Mouse (Mus musculus) gonadal fat pad, adult 2 months (tissue): ENCODE data around the gene Zfp46. TPM values are rescaled to one million over a fixed set of nuclear protein-coding genes. Genes with fewer than 3 reads are reported as not detected.

ENCODE experiments used
- DNase-seq: peaks from one replicate; pipeline ENCODE4 v3.0.0-alpha.2; 2012; ENCODE audit warnings: low read depth
- polyA plus RNA-seq: library from polyadenylated mRNA; depleted of rRNA; stranded (reverse); fragments of >200 nt; gene quantifications from 2 replicates; pipeline ENCODE4 v1.2.3, GENCODE M21; 2012

Zfp46 gene
- polyA plus RNA-seq, 1 experiment = 27.6 TPM

- no peak for DNase-seq
These were observed 17.7 kb upstream of the Zfp46 start for GRCm38 (mm10) chr4:136266716-136267343.

GRCm38 (mm10) chr4:136268912-136269311 is 15.6 kb upstream of the Zfp46 start:
- no peak for DNase-seq

GRCm38 (mm10) chr4:136270648-136271047 is 13.8 kb upstream of the Zfp46 start:
- no peak for DNase-seq

- no peak for DNase-seq
These were observed 3.4 kb upstream of the Zfp46 start for GRCm38 (mm10) chr4:136281097-136281496.

- DNase-seq = no peak
These were observed 2.9 kb upstream of the Zfp46 start for GRCm38 (mm10) chr4:136281611-136282010.

- DNase-seq = no peak
These were observed 1.6 kb upstream of the Zfp46 start for GRCm38 (mm10) chr4:136282621-136283480.

- DNase-seq = no peak
These were observed 700 bp upstream of the Zfp46 start for GRCm38 (mm10) chr4:136283783-136284182.

GRCm38 (mm10) chr4:136284891-136285290 is 408 bp downstream of the Zfp46 start:
- DNase-seq = no peak

GRCm38 (mm10) chr4:136285348-136285810 is 896 bp downstream of the Zfp46 start:
- no peak for DNase-seq

GRCm38 (mm10) chr4:136285811-136286371 is 1.4 kb downstream of the Zfp46 start:
- peak; percentile 84 for DNase-seq

- DNase-seq = no peak
These were observed 5.7 kb downstream of the Zfp46 start for GRCm38 (mm10) chr4:136289918-136290780.

- DNase-seq = no peak
These were observed 6.5 kb downstream of the Zfp46 start for GRCm38 (mm10) chr4:136290781-136291595.

GRCm38 (mm10) chr4:136291692-136292091 is 7.2 kb downstream of the Zfp46 start:
- DNase-seq = no peak

GRCm38 (mm10) chr4:136295941-136296340 is 11.5 kb downstream of the Zfp46 start:
- no peak for DNase-seq

- no peak for DNase-seq
These were observed 18.0 kb downstream of the Zfp46 start for GRCm38 (mm10) chr4:136302462-136302861.

- DNase-seq = no peak
These were observed 19.7 kb downstream of the Zfp46 start for GRCm38 (mm10) chr4:136304181-136304580.

- no peak for DNase-seq
These were observed 23.9 kb downstream of the Zfp46 start for GRCm38 (mm10) chr4:136308355-136308754.

GRCm38 (mm10) chr4:136309780-136310179 is 25.3 kb downstream of the Zfp46 start:
- DNase-seq = no peak

- DNase-seq = peak; percentile 79
These were observed 26.0 kb downstream of the Zfp46 start, which contains the start of gene Hnrnpr for GRCm38 (mm10) chr4:136310229-136311041. TSS of gene Hnrnpr (plus strand) at chr4:136310942.
